In genomic region chr5:38469891-38470578, GRCm38 (mm10) we compare ENCODE assay signal across 9 mouse cellular contexts. TPM values are rescaled to one million over a fixed set of nuclear protein-coding genes. Genes with fewer than 3 reads are reported as not detected.
DNase-seq lines count a peak whose midpoint lies in the region; ATAC-seq lines count a peak whose summit lies in the region.
"Had no signal": no experiment of that assay in that cellular context is flagged by ENCODE, and none has a peak within 500 bp of the region (broad histone marks: within the 10 kb centered on the region; RNA-seq: fewer than 3 reads in every experiment).

No protein-coding gene starts in this region.

- peak; percentile 23 for DNase-seq in T-cell, adult 2 months (ENCODE audit: low spot score)
- peak; percentile 96 to 98 for DNase-seq in cerebellum, postnatal 10 days
- peak; percentile 39 to 74 for DNase-seq in frontal cortex, postnatal 14 days (ENCODE audit: low spot score in 2 of 2)
- peak; percentile 80 to 89 for DNase-seq in left cerebral cortex, adult 18-20 months (ENCODE audit: low spot score in 2 of 2)
- peak; percentile 60 for DNase-seq in right cerebral cortex, adult 18-20 months
- DNase-seq in urinary bladder, postnatal 25 days (ENCODE audit: low spot score): peak; percentile 77

- no peaks in the 10 kb centered on the region for H3K27me3 ChIP-seq in hindbrain, embryonic 16.5 days (replicated peaks; ENCODE audit: control insufficient read depth, insufficient read depth, low read length)

- H3K27ac ChIP-seq in hindbrain, embryonic 16.5 days (ENCODE audit: low read depth, low read length): no peak overlapping the region

- ATAC-seq in hindbrain, embryonic 16.5 days: peak; percentile 94
- ATAC-seq in megakaryocyte, adult 5-6 weeks (ENCODE audit: poor library complexity, severe bottlenecking): peak; percentile 92

- H3K4me2 ChIP-seq in hindbrain, embryonic 16.5 days (ENCODE audit: low read length): no peak overlapping the region

- H3K4me3 ChIP-seq in hindbrain, embryonic 16.5 days (ENCODE audit: low read length): no peak overlapping the region
- H3K4me3 ChIP-seq: megakaryocyte, embryonic 14.5 days had no signal

- no peak overlapping the region for H3K9ac ChIP-seq in hindbrain, embryonic 16.5 days (ENCODE audit: low read depth, low read length)

- H3K36me3 ChIP-seq in hindbrain, embryonic 16.5 days (ENCODE audit: control insufficient read depth, insufficient read depth, low read length): no peaks in the 10 kb centered on the region

- no peaks in the 10 kb centered on the region for H3K4me1 ChIP-seq in hindbrain, embryonic 16.5 days (ENCODE audit: control insufficient read depth, insufficient read depth, low read depth, low read length)

- WGBS in hindbrain, embryonic 16.5 days: 26% methylated on average over 5 of the region's 5 CpGs

- H3K9me3 ChIP-seq in hindbrain, embryonic 16.5 days (ENCODE audit: control insufficient read depth, low read length): no peaks in the 10 kb centered on the region
- H3K9me3 ChIP-seq: megakaryocyte, embryonic 14.5 days had no signal

RNA-seq across cellular contexts. Expression of gene Slc2a9, which starts 32.9 kb away (rescaled TPM):
- polyA plus RNA-seq in hindbrain, embryonic 16.5 days (2015; fragmentation: Nextera tagmentation; extraction: Ambion mirVana): 0.44 and 0.77 TPM in 2 replicates
- 1 to 10 TPM in 1 of 2 experiments, under 1 TPM in 1; 0.70 to 1.1 TPM for total RNA-seq in left cerebral cortex, adult 18-20 months (2021)
- 3.9 and 7.3 TPM in 2 replicates for total RNA-seq in megakaryocyte, adult 5-6 weeks (2015)
- 7.8 and 9.2 TPM in 2 replicates for total RNA-seq in megakaryocyte, adult 5-6 weeks (2017)

Comparison
In these comparisons a context has a peak if more than half of its experiments do, and no peak if none do; other contexts are left out.
1. DNase-seq: peak in every context shown above with its lines; median percentile 97 in cerebellum, postnatal 10 days; 84 in left cerebral cortex, adult 18-20 months; 77 in urinary bladder, postnatal 25 days; 60 in right cerebral cortex, adult 18-20 months; 56 in frontal cortex, postnatal 14 days; 23 in T-cell, adult 2 months.